Mouse (Mus musculus) lung, postnatal 0 days (tissue): ENCODE measurements around the gene Pdzph1.

ENCODE experiments used
- CTCF ChIP-seq: IDR thresholded peaks from 2 replicates; pipeline ENCODE4 v1.5.1; 2016; ENCODE audit warnings: antibody characterized with exemption, mild to moderate bottlenecking
- EP300 ChIP-seq: IDR thresholded peaks from 2 replicates; pipeline ENCODE4 v1.6.1; 2016; ENCODE audit warnings: antibody characterized with exemption, mild to moderate bottlenecking, control low read depth

DNA sequence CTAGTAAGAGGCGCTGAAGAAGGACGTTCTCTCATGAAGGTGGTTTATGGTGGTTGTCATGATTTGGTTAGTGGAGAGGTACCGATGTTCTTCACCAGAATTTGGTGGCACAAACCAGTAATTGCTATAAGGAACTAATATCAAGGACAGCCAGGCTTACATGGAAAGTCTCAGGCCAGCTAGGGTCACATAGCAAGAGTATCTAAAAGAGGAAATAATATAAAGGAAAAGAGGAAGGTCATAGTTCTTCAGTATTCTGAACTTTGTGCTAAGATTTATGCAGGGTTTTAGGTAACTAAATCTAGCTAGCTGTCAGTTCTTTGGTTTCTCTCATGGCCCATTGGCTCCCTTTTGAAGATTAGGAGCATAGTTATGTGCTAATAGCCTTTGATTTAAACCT lies 42.3 kb upstream of the Pdzph1 start:
- TF ChIP-seq CTCF, result no peak
- TF ChIP-seq EP300, result no peak
